Mouse (Mus musculus): ENCODE results near the gene Plekha6.

The Plekha6 gene

GRCm38 (mm10) chr1:133146014-133147009 lies 17.7 kb upstream of the Plekha6 start:
- DNase-seq (ENCODE audit: low spot score in 2 of 2), result peak; percentile 52 to 75

DNA sequence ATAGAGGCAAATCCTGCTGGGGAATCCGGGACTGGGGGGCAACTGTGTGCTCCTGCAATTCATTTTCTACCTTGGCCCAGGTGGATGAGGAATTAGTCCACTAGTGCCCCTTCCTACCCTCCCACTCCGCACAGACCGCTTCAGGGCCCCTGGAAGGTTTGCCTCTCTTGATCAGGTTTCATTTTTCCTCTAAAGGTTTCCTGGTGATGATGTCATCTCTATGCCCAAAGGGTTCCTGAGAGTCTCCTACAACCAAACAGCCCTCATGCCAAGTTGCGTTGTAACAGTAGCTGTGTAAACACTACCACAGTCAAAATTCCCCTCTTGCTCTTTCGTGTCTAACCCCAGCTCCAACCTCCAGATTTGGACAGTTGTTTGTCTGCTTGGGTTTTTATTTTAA lies 16.7 kb upstream of the Plekha6 start:
- DNase-seq (ENCODE audit: low spot score in 2 of 2), result no peak

GRCm38 (mm10) chr1:133148122-133148521 lies 15.9 kb upstream of the Plekha6 start:
- peak in 1 of 2 experiments; percentile 54 for DNase-seq (ENCODE audit: low spot score in 2 of 2)

DNA sequence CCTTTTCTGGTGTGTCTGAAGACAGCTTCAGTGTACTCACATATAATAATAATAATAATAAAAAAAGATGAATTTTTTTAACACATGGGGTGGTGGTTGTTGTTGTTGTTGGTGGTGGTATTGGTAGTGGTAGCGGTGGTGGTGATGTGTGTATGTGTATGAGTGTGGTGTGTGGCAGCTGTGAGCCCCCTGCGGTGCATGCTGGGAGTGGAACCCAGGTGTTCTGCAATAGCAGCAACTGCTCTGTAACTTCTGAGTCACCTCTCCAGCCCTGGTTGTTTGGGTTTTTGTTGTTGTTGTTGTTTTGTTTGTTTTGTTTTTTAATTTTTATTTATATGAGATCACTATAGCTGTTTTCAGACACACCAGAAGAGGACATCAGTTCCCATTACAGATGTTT lies 13.5 kb upstream of the Plekha6 start:
- DNase-seq (ENCODE audit: low spot score in 2 of 2), result no peak

DNA sequence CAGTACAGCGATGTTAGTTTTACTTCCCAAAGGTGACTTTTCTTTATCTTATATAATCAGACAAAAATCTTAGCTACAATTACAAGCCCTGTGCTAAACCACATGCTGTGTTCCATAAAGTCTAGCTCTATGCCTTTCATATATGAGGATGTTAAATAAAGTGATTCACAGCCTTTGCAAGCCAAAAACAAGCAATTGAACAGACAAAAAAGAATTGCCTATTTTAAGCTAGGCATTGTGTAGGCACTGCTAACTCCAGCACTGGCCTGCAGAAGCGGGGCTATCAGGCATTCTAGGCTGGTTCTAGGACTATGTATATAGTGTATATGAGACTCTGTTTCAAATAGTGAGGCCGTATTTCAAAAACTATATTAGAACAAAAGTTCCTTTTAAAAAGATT lies 11.8 kb upstream of the Plekha6 start:
- DNase-seq (ENCODE audit: low spot score in 2 of 2), result no peak

DNA sequence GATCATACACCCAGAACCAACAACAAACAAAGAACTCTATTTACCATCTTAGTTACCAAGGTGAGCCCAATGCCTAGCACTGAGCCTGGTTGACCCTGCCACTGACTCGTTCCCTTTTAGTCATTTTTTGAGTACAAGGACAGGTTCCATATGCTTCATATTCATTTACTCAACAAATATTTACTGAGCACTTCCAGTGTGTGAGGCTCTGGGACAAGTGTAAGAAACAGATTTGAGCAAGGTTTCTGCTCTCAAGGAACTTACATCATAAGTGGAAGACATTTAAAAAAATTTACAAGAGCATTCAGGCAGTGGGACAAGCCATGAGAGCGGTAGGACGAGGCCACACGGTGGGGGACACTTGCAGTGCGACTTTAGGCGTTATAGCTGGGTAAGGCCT lies 8.7 kb upstream of the Plekha6 start:
- no peak for DNase-seq (ENCODE audit: low spot score in 2 of 2)

- DNase-seq (ENCODE audit: low spot score in 2 of 2), result peak in 1 of 2 experiments; percentile 68
Measured at GRCm38 (mm10) chr1:133159128-133159564, 4.9 kb upstream of the Plekha6 start.

- no peak for DNase-seq (ENCODE audit: low spot score in 2 of 2)
Measured at GRCm38 (mm10) chr1:133161559-133161958, 2.5 kb upstream of the Plekha6 start.

DNA sequence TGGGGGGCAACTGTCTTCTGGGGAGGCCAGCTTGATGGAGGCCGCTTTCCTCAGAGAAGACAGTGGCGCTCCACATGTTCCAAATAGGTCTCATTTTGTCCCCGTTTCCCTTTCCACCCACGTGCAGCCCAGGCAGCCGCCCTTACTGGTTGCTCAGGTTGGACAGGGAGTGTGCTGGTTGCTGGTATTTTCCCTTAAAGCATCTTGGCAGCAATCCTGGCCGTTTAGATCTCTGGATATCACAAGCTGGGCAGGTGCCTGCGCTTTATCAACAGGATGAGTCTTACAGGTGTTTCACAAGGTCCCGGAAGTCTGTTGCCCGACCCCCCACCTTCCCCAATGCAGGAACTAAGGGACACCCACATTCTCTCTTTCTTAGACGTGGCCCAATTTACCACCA lies 2.0 kb upstream of the Plekha6 start:
- no peak for DNase-seq (ENCODE audit: low spot score in 2 of 2)

- peak in 1 of 2 experiments; percentile 53 for DNase-seq (ENCODE audit: low spot score in 2 of 2)
Measured at GRCm38 (mm10) chr1:133162981-133163380, 1.0 kb upstream of the Plekha6 start.

DNA sequence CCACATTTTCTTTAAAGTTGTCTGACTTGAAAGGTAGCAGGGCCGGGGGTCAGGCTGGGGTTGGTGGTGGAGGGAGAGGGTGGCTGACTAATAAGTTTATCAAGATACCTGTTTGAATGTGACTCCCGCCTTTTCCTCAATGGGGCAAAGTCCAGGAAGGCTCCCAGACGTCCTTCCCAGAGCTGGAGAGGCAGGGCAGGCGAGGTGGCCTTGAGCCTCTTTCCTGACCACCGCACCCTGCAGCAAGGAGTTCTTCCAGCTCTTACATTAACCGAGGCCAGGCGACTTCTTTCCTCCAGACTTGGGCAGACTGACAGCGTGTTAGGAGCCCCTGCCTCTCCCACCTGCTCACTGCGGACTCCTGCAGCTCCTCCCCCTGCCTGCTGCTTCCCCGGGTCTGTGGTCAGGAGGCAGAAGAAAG lies 591 bp downstream of the Plekha6 start:
- DNase-seq (ENCODE audit: low spot score in 2 of 2), result no peak

DNA sequence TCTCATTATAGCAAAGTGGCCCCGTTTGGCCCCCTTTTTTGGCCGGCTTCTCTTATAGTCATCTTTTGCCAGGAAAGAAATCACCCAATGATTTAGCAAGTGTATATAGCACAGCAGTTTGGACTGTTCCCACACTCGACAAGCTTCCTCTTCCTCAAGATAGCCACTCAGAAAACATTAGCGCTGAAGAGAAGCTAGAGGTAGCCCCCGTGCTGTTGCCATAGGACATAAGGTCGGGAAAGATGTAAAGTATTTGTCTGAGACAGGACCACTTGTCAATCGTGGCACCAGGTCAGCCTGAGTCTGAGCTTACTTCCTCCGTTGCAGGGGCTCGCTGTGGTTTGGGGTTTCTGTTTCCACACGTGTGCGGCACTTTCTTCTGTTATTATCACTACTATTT lies 1.1 kb downstream of the Plekha6 start:
- DNase-seq (ENCODE audit: low spot score in 2 of 2), result no peak

DNA sequence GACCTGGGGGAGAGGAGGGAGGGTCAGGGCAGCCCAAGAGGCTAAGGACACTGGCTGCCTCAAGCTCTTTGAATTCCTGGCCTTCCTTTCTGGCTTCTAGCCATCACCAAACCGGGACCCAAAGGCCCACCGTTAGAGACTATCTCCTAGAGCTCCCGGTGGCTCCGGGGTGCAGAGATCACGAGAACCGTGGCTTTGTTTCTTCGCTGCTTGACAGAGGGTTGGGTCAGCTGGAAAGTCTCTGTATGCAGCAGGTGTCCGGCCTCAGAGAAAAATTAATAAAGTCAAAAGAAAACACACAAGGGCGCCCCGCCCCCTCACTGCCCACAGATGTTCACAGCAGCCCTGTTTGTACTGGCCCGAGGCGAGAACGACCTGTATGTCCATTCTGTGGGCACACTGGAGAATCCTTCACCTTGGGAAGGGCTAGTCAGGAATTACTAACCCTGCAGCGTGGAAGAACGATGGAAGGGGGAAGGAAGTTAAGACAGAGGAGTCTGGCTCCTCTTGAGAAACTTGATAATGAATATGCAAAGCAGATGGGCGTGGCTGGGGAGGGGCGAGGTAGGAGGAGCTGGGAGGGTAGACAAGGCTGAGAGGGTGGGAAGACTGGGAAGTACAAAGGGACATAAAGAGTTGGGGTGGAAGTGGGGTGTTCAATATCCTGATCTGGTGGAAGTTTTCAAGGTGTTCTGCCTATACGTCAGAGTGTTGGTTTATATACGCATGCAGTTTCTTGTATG lies 4.5 kb downstream of the Plekha6 start:
- no peak for DNase-seq (ENCODE audit: low spot score in 2 of 2)

GRCm38 (mm10) chr1:133170196-133170595 lies 6.2 kb downstream of the Plekha6 start:
- no peak for DNase-seq (ENCODE audit: low spot score in 2 of 2)

GRCm38 (mm10) chr1:133171357-133171756 lies 7.3 kb downstream of the Plekha6 start:
- no peak for DNase-seq (ENCODE audit: low spot score in 2 of 2)

- no peak for DNase-seq (ENCODE audit: low spot score in 2 of 2)
Measured at GRCm38 (mm10) chr1:133175150-133175549, 11.1 kb downstream of the Plekha6 start.

DNA sequence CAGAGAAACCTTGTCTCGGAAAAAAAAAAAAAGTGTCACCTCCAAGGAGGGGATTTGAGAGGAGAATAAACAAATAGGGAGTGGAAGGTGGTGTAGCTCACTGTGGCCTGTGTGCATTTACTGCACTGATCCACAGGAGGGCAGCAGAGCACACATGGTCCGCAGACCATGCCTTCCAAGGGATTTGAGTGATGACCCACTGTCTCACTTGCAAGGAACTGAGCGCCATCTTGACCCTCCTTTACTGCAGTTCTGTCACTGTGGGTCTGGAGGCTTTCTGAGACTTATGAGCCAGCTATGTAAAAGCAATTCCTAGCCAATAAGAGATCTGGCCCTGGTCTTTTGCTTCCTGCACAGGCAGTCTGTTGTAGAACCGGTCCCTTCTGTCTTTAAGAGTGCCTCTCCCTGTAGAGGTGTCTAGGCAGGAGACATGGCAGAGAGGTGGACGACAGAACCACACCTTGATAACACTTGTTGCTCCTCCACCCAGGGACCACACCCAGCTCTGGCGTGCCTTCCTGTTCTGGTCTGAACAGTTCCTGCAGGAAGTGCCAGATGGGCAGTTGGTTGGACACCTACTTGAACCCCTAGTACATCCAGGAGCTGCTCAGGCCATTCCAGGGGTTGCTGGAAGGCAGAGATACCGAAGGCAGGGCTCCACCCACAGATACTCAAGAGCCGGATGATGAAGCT lies 13.6 kb downstream of the Plekha6 start:
- peak in 1 of 2 experiments; percentile 82 for DNase-seq (ENCODE audit: low spot score in 2 of 2)

DNA sequence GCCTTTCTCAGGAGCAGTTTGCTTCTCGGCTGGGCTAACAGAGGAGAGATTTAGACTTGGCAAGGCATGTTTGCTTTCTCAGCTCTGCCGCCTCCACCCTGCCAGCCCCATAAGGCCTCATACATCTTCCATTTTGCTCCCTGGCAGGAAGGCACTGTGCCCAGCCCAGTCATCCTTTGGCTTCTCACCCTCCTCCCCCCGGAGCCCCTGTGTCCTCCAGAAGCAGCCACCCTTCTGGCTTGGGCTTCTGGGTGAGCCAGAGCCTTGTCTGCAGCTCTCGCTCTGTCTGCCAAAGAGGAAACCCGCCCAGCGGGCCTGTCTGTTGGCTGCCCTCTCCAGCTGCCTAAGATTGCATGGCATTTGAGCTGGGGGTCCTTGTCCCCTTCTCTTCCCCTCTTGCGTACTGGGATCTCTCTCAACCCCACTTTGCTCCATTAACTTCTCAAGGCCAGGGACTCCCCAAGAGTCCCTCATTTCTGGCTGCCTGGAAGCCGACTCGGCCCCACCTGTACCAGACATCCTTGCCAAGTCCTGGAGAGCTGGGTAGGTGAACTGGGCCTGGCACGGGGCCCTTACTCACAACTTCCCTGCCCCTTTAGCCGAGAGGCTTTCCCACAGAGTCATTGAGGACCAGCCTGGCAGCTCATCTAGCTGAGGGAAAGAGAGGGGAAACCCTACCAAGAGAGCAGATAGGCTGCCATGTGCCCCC lies 14.9 kb downstream of the Plekha6 start:
- DNase-seq (ENCODE audit: low spot score in 2 of 2), result no peak

GRCm38 (mm10) chr1:133181072-133182015 lies 17.3 kb downstream of the Plekha6 start:
- DNase-seq (ENCODE audit: low spot score in 2 of 2), result peak; percentile 61 to 80

GRCm38 (mm10) chr1:133182016-133182705 lies 18.2 kb downstream of the Plekha6 start:
- DNase-seq (ENCODE audit: low spot score in 2 of 2), result no peak

All from spleen, postnatal 4 days (tissue).